Mouse (Mus musculus): ENCODE measurements at regions not wholly inside any gene's neighbourhood (a gene's known extent, or its start where the extent isn't known, plus 50 kb on each side); places are given as distances from the start of the nearest gene placed in this dataset.

DNA sequence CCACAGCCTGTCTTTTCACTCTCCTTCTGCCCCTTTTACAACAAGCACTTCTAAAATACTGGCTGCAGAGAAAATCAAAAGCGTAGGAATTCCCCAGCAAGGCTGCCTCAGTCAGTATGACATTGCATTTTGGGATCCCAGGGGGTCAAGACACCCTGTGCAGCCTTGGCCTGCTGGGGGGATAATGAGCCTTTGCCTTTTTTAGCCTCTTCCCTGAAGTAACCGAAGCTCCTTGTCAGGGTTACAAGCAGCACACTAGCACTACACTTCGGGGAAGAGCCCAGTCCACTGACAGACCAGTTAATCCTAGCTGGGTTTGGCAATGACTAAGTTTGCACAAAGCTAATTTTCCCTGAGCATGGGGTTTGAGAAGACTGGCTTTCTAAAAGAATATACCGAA lies 207.7 kb upstream of the 1700056E22Rik start:
- no peak for TF ChIP-seq POLR2A (IDR thresholded peaks at IDR 0.05; ENCODE audit: insufficient read depth, low read length)
- no peak for TF ChIP-seq CTCF (IDR thresholded peaks at IDR 0.05; ENCODE audit: low read depth, low read length)
- no peak for TF ChIP-seq EP300 (IDR thresholded peaks at IDR 0.05; ENCODE audit: insufficient read depth, low read depth, low read length)

Measured in ES-Bruce4 (cell line).